Mouse (Mus musculus) heart, adult 2 months (tissue): ENCODE measurements around the gene Rbms1. TPM values are rescaled to one million over a fixed set of nuclear protein-coding genes. Genes with fewer than 3 reads are reported as not detected.

ENCODE experiments used
- DNase-seq, 2 experiments: peaks; one replicate each; pipeline ENCODE4 v3.0.0; 2021
- H3K27ac ChIP-seq: fragments of 200-600 bp; 2 replicates; pipeline ENCODE4 v1.8.1; 2022
- H3K27me3 ChIP-seq: fragments of 200-500 bp; 2 replicates; pipeline ENCODE4 v1.6.1; 2012; ENCODE audit warnings: mild to moderate bottlenecking, low read length, inconsistent platforms, mixed read lengths; ENCODE audit not compliant: control insufficient read depth, insufficient read depth
- H3K36me3 ChIP-seq: fragments of 200-500 bp; 2 replicates; pipeline ENCODE4 v1.6.1; 2012; ENCODE audit warnings: low read length, inconsistent platforms; ENCODE audit not compliant: control insufficient read depth, insufficient read depth
- H3K4me1 ChIP-seq: fragments of 200-500 bp; 2 replicates; pipeline ENCODE4 v1.6.1; 2011; ENCODE audit warnings: low read length; ENCODE audit not compliant: control insufficient read depth, insufficient read depth
- H3K4me3 ChIP-seq: fragments of 200-600 bp; 2 replicates; pipeline ENCODE4 v1.8.1; 2022
- H3K79me2 ChIP-seq: fragments of 200-500 bp; replicated peaks from 2 replicates; pipeline ENCODE4 v1.6.1; 2012; ENCODE audit warnings: mild to moderate bottlenecking, inconsistent platforms, low read length, moderate library complexity, mixed read lengths; ENCODE audit not compliant: control insufficient read depth, insufficient read depth
- H3K9ac ChIP-seq: fragments of 200-500 bp; 2 replicates; pipeline ENCODE4 v1.6.1; 2012; ENCODE audit warnings: low read depth, mild to moderate bottlenecking, control low read depth, inconsistent platforms, low read length, mixed read lengths
- CTCF ChIP-seq: fragments of 200-600 bp; IDR thresholded peaks from 2 replicates; pipeline ENCODE4 v1.8.1; 2022; ENCODE audit warnings: antibody characterized with exemption, mild to moderate bottlenecking, moderate library complexity
- EP300 ChIP-seq: fragments of 200-500 bp; IDR thresholded peaks from 2 replicates; pipeline ENCODE4 v1.6.1; 2011; ENCODE audit warnings: low read depth, low read length, control low read depth; ENCODE audit not compliant: insufficient read depth
- POLR2A ChIP-seq: fragments of 200-500 bp; IDR thresholded peaks from 2 replicates; pipeline ENCODE4 v1.6.1; 2011; ENCODE audit warnings: mild to moderate bottlenecking, low read depth, low read length, control low read depth; ENCODE audit not compliant: insufficient read depth
- WGBS: fragments of 180-500 bp; shearing (Covaris S2); methylation state at CpG from one replicate; pipeline ENCODE4 v1.1.7; 2018; 5-methylcytosine and 5-hydroxymethylcytosine counted together
- intact Hi-C: fragments of 180-260 bp; cut with DNase I; formaldehyde crosslinking; loops from one replicate; pipeline ENCODE4 v1.15.1; 2025
- polyA plus RNA-seq: library from polyadenylated mRNA; depleted of rRNA; stranded (reverse); fragments of >200 nt; gene quantifications from 2 replicates; pipeline ENCODE4 v1.2.3, GENCODE M21; 2012
- total RNA-seq, 2 experiments: library from RNA; stranded (reverse); gene quantifications; 2 replicates each; pipeline ENCODE4 v1.2.3; 2021

Gene Rbms1
- total and polyA plus RNA-seq, 3 experiments, result 44.5 to 79.4 (median 48.7) TPM

DNA sequence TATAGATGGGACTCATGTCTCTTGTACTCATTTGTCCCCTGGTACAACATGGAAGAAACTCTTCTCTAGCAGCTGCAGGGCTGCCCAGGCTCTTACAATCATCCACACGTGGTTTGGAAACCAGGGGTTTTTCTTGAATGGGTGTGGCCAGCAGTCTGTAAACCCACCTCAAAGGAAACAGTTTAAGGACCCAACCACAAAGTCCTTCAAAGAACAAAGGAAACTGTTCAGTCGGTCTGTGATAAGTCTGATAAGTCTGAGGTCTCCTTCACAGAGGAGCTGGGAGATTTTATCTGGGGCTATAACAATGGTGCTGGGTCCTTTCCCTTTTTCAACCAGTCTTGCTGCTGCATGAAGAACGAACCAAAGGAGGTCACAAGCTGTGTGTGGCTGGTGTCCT is 188.5 kb downstream of the Rbms1 start:
- Histone ChIP-seq H3K27ac (no peak overlapping the region), H3K27me3 (no peaks in the 10 kb centered on the region), H3K36me3 (peaks cover 15% of the 10 kb centered on the region), H3K9ac (no peak overlapping the region), H3K4me3 (no peak overlapping the region), H3K79me2 (no peaks in the 10 kb centered on the region; the same call in 1 of the 2 replicates), H3K4me1 (peaks cover 7% of the 10 kb centered on the region)
- intact Hi-C loops, result no loop called here
- DNase-seq, result no peak
- TF ChIP-seq POLR2A (no peak), CTCF (no peak), EP300 (no peak)
- WGBS, result 33% methylated on average over 3 of the region's 3 CpGs

- 58% methylated on average over 5 of the region's 5 CpGs for WGBS
- peaks cover 14% of the 10 kb centered on the region for H3K36me3 ChIP-seq
- no peak overlapping the region for H3K4me3 ChIP-seq
- no peaks in the 10 kb centered on the region; the same call in 1 of the 2 replicates for H3K79me2 ChIP-seq
- H3K9ac ChIP-seq, result no peak overlapping the region
- H3K4me1 ChIP-seq, result peaks cover 7% of the 10 kb centered on the region
- intact Hi-C loops, result no loop called here
- H3K27me3 ChIP-seq, result no peaks in the 10 kb centered on the region
- TF ChIP-seq POLR2A, result no peak
- no peak for TF ChIP-seq CTCF
- no peak for TF ChIP-seq EP300
- DNase-seq, result peak; percentile 73 to 79
- H3K27ac ChIP-seq, result no peak overlapping the region
Measured at GRCm38 (mm10) chr2:60773592-60773991, 189.4 kb downstream of the Rbms1 start.

- WGBS, result 83% methylated on average over 8 of the region's 8 CpGs
- TF ChIP-seq POLR2A, result no peak
- TF ChIP-seq CTCF, result no peak
- TF ChIP-seq EP300, result no peak
- H3K79me2 ChIP-seq, result no peaks in the 10 kb centered on the region; the same call in 1 of the 2 replicates
- intact Hi-C loops, result no loop called here
- H3K27me3 ChIP-seq, result no peaks in the 10 kb centered on the region
- H3K27ac ChIP-seq, result no peak overlapping the region
- no peak overlapping the region for H3K9ac ChIP-seq
- no peak overlapping the region for H3K4me3 ChIP-seq
- H3K36me3 ChIP-seq, result peaks cover 6% of the 10 kb centered on the region; the same call in 1 of the 2 replicates
- no peak for DNase-seq
- H3K4me1 ChIP-seq, result no peaks in the 10 kb centered on the region
Measured at GRCm38 (mm10) chr2:60766420-60766819, 196.6 kb downstream of the Rbms1 start.

- TF ChIP-seq EP300, result no peak
- no peaks in the 10 kb centered on the region for H3K27me3 ChIP-seq
- no peak for DNase-seq
Measured at GRCm38 (mm10) chr2:60756218-60756617, 206.8 kb downstream of the Rbms1 start.

GRCm38 (mm10) chr2:60755101-60755500 is 207.9 kb downstream of the Rbms1 start:
- Histone ChIP-seq H3K9ac (no peak overlapping the region), H3K27me3 (no peaks in the 10 kb centered on the region), H3K27ac (no peak overlapping the region), H3K36me3 (peaks cover 9% of the 10 kb centered on the region), H3K4me3 (no peak overlapping the region), H3K4me1 (no peaks in the 10 kb centered on the region), H3K79me2 (no peaks in the 10 kb centered on the region)
- intact Hi-C loops, result no loop called here
- DNase-seq, result no peak
- TF ChIP-seq CTCF, result no peak
- no peak for TF ChIP-seq POLR2A
- no peak for TF ChIP-seq EP300
- WGBS, result 98% methylated on average over 7 of the region's 7 CpGs

More at GRCm38 (mm10) chr2:60756218-60756617, 206.8 kb downstream of the Rbms1 start:
- H3K9ac ChIP-seq, result no peak overlapping the region
- no peaks in the 10 kb centered on the region for H3K4me1 ChIP-seq
- H3K4me3 ChIP-seq, result no peak overlapping the region
- peaks cover 9% of the 10 kb centered on the region for H3K36me3 ChIP-seq
- no peak overlapping the region for H3K27ac ChIP-seq
- intact Hi-C loops, result no loop called here
- 78% methylated on average over 9 of the region's 9 CpGs for WGBS
- H3K79me2 ChIP-seq, result no peaks in the 10 kb centered on the region

DNA sequence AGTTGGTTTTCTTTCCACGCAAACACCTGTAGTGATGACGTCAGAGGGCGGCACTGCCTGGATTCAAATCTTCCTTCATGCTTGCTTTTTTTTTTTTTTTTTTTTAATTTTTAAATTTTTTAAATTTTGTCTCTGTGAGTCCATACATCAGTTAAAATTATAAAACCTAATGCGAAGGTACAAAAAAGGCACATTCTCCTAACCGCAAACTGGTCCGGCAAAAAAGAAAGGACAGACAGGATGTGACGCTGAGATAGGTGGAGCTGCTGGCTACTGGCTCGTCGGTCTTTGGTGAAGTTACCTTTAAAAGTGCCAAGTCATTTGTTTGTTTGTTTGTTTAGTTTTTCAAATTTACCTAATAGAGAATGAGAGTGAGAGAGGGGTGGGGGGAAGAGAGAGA is 211.7 kb downstream of the Rbms1 start:
- Histone ChIP-seq H3K36me3 (peaks cover 3% of the 10 kb centered on the region), H3K4me1 (peaks cover 3% of the 10 kb centered on the region), H3K27ac (no peak overlapping the region), H3K27me3 (no peaks in the 10 kb centered on the region), H3K79me2 (no peaks in the 10 kb centered on the region), H3K9ac (no peak overlapping the region), H3K4me3 (no peak overlapping the region)
- intact Hi-C loops, result no loop called here
- TF ChIP-seq POLR2A, result no peak
- no peak for TF ChIP-seq EP300
- no peak for TF ChIP-seq CTCF
- 88% methylated on average over 9 of the region's 9 CpGs for WGBS
- DNase-seq, result no peak

DNA sequence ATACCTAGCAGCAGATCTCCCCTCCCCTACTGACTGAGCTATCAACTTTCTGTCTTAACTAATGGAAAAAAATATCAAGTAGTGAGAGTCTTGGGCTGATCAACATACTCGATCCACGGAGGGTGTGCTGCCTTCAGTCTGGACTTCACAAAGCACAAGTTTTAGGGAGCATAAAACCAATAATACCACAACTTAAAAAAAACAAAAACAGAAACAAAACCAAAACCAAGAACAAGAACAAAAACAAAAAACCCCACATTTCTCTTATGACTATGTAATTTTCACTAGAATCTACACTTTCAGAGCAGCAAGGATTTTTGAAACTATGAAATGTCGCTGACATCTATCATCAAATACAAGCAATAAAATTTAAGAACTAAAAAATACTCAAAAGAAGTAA is 212.4 kb downstream of the Rbms1 start:
- no peak overlapping the region for H3K27ac ChIP-seq
- TF ChIP-seq CTCF (no peak), POLR2A (no peak), EP300 (no peak)
- intact Hi-C loops, result no loop called here
- peaks cover 3% of the 10 kb centered on the region for H3K4me1 ChIP-seq
- no peaks in the 10 kb centered on the region for H3K79me2 ChIP-seq
- H3K9ac ChIP-seq, result no peak overlapping the region
- peaks cover 3% of the 10 kb centered on the region for H3K36me3 ChIP-seq
- no peaks in the 10 kb centered on the region for H3K27me3 ChIP-seq
- DNase-seq, result no peak
- WGBS, result 89% methylated on average over 3 of the region's 3 CpGs
- no peak overlapping the region for H3K4me3 ChIP-seq
